Mouse (Mus musculus): ENCODE data around the gene Adgrg5. TPM values are rescaled to one million over a fixed set of nuclear protein-coding genes. Genes with fewer than 3 reads are reported as not detected.

Gene Adgrg5
- total RNA-seq, 2 experiments from 2014 or later = 0.41 TPM; not detected in 1

Other genes starting within 250 kb of the Adgrg5 start
- under 1 TPM; 0.69 to 0.87 TPM for gene Pllp, start 227.4 kb upstream of the Adgrg5 start, total RNA-seq (2021)
- 1 to 10 TPM in 1 of 2 experiments, not detected in 1; 1.3 TPM for gene Ccl22, start 178.1 kb upstream of the Adgrg5 start, total RNA-seq (2021)
- gene Cx3cl1, start 151.7 kb upstream of the Adgrg5 start, total RNA-seq (2021) = 1 to 10 TPM; 5.7 to 6.1 TPM
- gene Ccl17, start 113.2 kb upstream of the Adgrg5 start, total RNA-seq (2021) = 1 to 10 TPM in 1 of 2 experiments, not detected in 1; 1.5 TPM
- gene Coq9, start 85.4 kb upstream of the Adgrg5 start, total RNA-seq (2021) = 100 to 1,000 TPM; 627 to 660 TPM
- gene Ciapin1, start 85.3 kb upstream of the Adgrg5 start, total RNA-seq (2021) = 10 to 100 TPM; 66.6 to 74.8 TPM
- 10 to 100 TPM; 62.3 to 65.6 TPM for gene Polr2c, start 66.2 kb upstream of the Adgrg5 start, total RNA-seq (2021)
- gene Dok4, start 47.4 kb upstream of the Adgrg5 start, total RNA-seq (2021) = 10 to 100 TPM; 11.9 to 16.6 TPM
- 1 to 10 TPM; 3.8 to 4.1 TPM for gene Ccdc102a, start 5.6 kb upstream of the Adgrg5 start, total RNA-seq (2021)
- gene Adgrg1, start 51.1 kb downstream of the Adgrg5 start, total RNA-seq (2021) = 10 to 100 TPM; 60.8 to 62.2 TPM
- gene Adgrg3, start 94.0 kb downstream of the Adgrg5 start, total RNA-seq (2021) = 1 to 10 TPM; 1.5 TPM
- gene Drc7, start 131.4 kb downstream of the Adgrg5 start, total RNA-seq (2021) = not detected
- gene Katnb1, start 157.5 kb downstream of the Adgrg5 start, total RNA-seq (2021) = 1 to 10 TPM; 4.8 to 5.1 TPM

Measured in heart, adult 18-20 months (tissue).